Mouse (Mus musculus): ENCODE data around the gene Ostm1. TPM values are rescaled to one million over a fixed set of nuclear protein-coding genes. Genes with fewer than 3 reads are reported as not detected.

Gene Ostm1
- 1 to 10 TPM; 6.7 to 7.4 TPM for total RNA-seq (2021)
- long read RNA-seq, experiment 1, transcript Ostm1-201 (6 exons, 3,006 nt): major isoform, 21 of 22 reads
- long read RNA-seq, experiment 1, partial matches to known transcripts: 0 of 22 reads
- long read RNA-seq, experiment 1, other reads (novel, unspliced or antisense): 1 of 22 reads
- long read RNA-seq, experiment 2, transcript Ostm1-201 (6 exons, 3,006 nt): major isoform, 13 of 13 reads
- long read RNA-seq, experiment 2, partial matches to known transcripts: 0 of 13 reads
- long read RNA-seq, experiment 2, other reads (novel, unspliced or antisense): 0 of 13 reads

DNA sequence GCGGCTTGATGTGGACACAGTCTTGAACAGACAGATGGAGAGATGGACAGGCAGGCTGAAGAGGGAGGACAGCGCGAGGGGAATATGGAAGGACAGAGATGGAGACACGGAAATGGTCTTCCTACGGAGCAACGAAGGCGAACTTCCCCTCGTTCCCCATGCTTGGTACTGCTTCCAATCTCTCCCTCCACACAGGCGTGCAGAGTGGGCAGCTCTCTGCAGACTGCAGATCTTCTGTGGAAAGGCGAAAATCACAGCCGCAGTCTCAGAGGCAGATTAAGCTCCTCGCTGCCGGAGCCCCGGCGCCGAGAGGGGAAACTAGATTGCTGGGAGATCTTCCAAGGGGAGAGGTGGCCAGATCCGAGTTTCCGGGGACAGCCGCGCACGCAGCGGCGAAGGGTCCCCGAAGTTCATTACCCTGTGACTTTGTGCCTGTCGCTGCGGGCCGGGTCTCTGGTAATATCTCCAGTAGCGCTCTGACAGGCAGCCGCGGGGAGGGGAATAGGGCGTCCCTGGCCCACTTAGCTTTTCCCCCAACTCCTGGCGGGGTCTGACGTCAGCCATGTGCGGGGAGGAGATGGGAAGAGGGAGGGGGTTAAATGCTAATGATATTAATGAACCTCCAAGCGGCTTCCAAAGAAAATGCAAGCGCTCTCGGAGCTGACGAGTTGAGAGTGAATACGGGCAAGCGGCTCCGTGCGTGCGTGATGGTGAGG, at the start of gene Ostm1, which contains the start of gene Nr2e1:
Ostm1 (plus strand) TSS at position 666 of the 716 bp plus-strand sequence.
Nr2e1 (minus strand) TSS at position 476 of the 716 bp plus-strand sequence.
- peak in 1 of 2 experiments; percentile 25 for DNase-seq (ENCODE audit: low spot score in 2 of 2)

DNA sequence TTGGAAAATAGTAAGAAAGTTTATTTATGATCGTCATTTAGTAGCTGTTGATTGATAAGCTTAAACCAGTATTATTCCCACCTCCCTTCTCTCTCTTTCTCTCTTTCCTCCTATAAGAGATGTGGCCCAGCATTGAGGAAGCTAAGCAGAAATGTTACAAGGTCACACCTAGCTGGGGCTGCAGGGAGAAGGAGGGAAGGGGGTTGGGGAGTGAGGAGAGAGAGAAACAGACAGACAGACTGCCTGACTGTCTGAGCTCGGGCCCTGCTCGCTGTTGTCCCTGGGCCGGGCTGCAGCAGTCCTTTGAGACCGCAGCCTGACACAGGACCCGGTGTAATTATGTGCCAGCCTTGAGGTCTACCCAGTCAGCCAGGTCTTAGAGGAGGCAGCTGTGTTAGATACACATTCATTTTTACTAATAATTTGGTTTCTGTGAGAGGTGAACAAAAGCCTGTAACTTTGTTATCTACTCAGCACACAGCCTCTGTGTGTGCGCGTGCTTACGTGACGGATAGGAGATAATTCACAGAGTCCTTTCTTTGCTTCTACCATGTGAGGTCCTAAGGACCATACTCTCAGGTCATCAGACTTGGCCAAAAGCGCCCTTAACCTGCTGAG, 49.7 kb upstream of the Ostm1 start:
- no peak for DNase-seq (ENCODE audit: low spot score in 2 of 2)

DNA sequence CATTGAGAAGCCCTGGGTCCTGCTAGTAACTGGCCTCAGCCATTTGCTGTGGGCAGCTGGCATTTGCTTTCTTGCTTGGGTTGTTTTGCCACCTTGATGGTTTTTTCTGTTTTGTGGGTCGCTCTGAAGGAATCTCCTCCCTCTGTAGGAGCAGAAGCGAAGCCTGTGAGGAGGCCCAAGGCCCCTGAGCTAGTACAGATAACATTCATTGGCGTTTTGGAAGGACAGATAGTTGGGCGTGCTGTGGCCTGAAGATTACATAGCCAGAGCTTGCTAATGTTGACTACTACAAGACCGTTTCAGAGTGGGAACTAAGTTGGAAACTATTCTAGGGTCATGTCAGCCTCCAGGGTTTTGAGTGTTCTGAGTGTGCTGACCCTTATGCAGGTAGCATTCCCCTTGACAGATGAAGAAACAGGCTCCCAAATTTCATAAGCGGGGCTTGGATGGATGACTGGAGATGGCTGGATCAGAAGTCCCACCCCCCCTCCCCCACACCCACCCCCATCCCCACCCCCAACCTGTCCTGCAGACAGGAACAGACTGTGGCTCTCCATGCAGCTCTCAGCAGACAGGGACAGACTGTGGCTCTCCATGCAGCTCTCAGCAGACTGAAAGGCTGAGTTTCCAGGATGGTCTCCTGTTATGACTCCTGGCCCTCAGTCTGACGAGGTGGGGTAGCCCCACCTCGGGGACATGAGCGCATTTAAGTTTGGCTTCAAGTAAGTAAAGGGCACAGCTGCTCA, 45.9 kb upstream of the Ostm1 start:
- DNase-seq (ENCODE audit: low spot score in 2 of 2): no peak

- no peak for DNase-seq (ENCODE audit: low spot score in 2 of 2)
Measured at GRCm38 (mm10) chr10:42545707-42546503, 37.7 kb upstream of the Ostm1 start.

DNA sequence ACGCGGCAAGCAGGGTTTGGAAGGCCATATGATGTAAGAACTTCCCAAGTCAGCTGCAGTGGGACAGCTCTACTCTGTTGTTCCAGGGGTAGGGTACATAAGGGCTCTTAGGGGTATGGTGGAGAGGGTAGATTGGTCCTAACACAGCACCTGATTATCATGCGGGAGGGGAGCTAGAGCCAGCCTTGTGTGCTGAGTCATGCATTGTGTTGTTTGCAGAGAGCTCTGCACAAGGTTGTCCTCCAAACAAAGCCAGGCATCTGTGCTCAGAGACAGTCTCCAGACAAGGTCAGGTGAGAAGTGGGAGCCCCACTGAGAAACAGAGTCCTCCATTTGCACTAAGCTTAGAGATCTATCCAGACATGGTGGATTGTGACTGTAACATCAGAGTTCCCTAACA, 37.1 kb upstream of the Ostm1 start:
- DNase-seq (ENCODE audit: low spot score in 2 of 2): no peak

GRCm38 (mm10) chr10:42559581-42560200, 23.9 kb upstream of the Ostm1 start:
- no peak for DNase-seq (ENCODE audit: low spot score in 2 of 2)

- peak in 1 of 2 experiments; percentile 17 for DNase-seq (ENCODE audit: low spot score in 2 of 2)
Measured at GRCm38 (mm10) chr10:42562272-42562671, 21.4 kb upstream of the Ostm1 start.

DNA sequence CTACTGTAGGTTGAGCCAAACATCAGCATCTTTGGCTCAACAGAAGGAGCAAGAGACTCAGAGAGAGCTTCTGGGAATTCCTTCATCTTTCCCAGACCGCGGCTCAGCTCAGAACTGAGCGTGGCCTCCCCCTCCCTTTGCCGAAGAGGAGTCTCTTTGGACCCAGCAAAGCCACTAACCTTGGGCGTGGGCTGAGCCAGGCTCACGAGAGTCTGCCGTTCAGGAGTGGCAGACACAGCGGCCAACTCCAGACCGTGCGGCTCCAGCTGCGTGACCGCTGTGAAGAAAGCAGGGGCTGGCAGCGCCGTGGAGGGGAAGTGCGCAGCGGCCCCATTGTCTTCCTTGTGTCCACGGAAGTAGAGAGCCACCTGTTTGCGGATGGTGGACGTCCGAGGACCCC, 11.1 kb upstream of the Ostm1 start:
- no peak for DNase-seq (ENCODE audit: low spot score in 2 of 2)

DNA sequence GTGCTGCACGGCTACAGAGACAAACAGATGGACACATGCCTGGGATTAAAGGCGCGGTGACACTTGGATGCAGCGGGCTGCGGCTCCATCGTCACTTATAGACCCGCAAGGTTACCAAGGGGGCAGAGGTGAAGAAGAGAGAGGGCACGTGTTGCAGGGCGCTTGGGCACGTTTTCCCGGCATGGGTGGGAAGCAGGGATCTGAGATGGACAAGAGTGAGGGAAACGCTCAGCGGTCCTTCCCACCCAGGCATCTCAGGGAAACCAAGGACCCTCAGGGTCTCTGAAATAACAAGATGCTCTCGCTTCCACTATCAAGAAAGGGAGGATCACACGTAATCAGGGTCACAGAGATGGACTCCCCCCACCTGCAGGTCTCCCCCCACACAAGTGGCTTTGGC, 10.7 kb upstream of the Ostm1 start:
- DNase-seq (ENCODE audit: low spot score in 2 of 2): no peak

DNA sequence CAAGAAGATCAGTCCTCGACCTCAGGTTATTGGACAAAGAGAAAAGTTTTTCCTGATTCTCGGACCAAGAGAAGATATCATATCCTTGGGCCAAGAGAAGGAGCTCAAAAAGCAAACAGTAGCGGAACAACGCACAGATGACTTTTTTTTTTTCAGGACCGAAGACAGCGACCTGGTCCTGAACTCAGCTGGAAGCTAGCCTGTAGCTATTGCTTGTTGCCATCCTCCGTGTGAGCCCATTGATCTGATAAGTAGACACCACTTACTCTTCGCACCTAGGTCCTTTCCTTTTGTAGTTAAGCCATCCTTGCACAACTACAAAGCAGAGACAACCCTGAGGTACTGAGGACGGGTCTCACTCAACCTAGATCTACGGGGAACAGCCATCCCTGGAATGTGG, 9.0 kb upstream of the Ostm1 start:
- DNase-seq (ENCODE audit: low spot score in 2 of 2): no peak

GRCm38 (mm10) chr10:42577525-42578280, 5.9 kb upstream of the Ostm1 start:
- DNase-seq (ENCODE audit: low spot score in 2 of 2): no peak

- DNase-seq (ENCODE audit: low spot score in 2 of 2): no peak
Measured at GRCm38 (mm10) chr10:42578281-42578675, 5.3 kb upstream of the Ostm1 start.

GRCm38 (mm10) chr10:42578698-42579474, 4.7 kb upstream of the Ostm1 start:
- no peak for DNase-seq (ENCODE audit: low spot score in 2 of 2)

- DNase-seq (ENCODE audit: low spot score in 2 of 2): no peak
Measured at GRCm38 (mm10) chr10:42579475-42580130, 4.0 kb upstream of the Ostm1 start.

DNA sequence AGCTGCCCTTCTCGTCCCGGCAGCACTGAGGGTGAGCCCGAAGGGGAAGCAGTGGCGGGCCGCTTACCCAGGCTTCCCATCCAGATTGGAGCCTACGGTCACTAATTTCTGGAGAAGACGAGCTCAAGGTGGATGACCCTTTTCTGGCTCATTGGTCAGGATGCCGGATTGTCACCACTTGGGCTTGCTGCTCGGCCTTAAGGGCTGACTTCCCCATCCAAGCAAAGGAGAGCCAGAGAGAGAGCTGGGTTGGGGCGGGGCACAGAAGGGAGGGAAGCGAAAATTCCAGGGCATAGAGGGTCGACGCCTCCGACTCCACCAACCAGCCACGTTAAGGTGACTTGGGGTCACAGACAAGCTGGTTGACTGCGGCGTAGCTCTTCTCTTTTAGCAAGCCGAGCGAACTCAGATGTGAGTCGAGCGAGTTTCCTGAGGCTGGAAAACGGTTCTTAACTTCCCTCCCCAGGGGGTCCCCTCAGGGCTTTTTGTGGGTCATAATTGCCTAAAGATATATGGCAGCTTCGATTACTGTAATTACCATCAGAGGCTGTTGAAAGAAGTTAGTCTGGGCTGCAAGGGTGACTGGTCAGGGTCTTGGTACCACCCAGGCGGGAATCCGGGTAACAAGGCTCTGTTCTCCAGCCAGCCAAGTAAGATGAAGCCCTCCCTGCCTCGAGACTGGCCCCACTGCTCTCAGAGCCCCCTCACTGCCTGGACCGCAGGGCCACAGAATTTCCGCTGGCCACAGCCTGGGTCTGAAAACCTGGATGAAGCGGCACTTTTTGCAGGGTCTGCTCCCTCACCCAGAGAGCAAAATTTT, 3.3 kb upstream of the Ostm1 start:
- no peak for DNase-seq (ENCODE audit: low spot score in 2 of 2)

DNA sequence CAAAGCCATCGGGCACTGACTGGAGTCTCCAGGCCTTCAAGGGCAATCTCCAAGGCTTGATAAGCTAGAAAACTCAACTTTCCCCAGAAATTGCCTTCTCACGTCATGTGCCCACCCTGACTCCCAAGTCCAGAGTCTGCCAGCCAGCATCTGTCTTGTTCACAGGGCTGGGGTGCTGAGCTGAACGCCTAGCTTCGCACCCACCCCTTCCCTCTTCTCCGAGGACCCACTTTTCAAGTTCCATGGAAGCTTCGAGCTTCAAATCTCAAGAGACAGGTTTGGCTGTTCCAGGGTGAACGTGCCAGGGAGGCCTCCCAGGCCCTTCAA, 2.7 kb upstream of the Ostm1 start:
- no peak for DNase-seq (ENCODE audit: low spot score in 2 of 2)

Data from gastrocnemius, postnatal 4 days (tissue).